Mouse (Mus musculus) ES-CJ7 (cell line): ENCODE data around the gene Mpped1.

Experiments
- DNase-seq: peaks from one replicate; pipeline ENCODE4 v3.0.0; 2011; ENCODE audit warnings: low read depth, low spot score

Mpped1 gene

GRCm38 (mm10) chr15:83779387-83779786, at the start of gene Mpped1:
Gene Mpped1 (plus strand): TSS chr15:83779467.
- no peak for DNase-seq

- no peak for DNase-seq
Measured at GRCm38 (mm10) chr15:83740676-83741422, 38.4 kb upstream of the Mpped1 start.

- no peak for DNase-seq
Measured at GRCm38 (mm10) chr15:83742018-83742417, 37.2 kb upstream of the Mpped1 start.

DNA sequence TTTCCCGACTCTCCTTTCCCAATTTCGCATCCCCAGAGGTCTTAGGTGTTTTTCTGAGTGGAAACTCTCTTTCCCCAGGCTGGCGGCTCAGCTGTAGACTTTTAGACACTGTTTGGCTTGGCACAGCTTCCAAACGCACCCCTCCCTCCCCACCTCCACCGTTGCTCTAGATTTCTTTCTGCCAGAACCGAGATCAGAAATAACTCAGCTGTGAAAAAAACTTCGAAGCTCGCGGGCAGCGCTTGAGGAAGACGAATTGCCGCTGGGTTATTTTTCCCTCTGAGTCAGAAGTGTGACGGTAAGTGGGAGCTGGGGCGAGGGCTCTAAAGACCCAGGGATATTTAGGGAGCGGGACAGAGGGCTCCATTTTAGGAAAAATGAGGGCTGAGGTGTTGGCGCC, 33.0 kb upstream of the Mpped1 start:
- no peak for DNase-seq

DNA sequence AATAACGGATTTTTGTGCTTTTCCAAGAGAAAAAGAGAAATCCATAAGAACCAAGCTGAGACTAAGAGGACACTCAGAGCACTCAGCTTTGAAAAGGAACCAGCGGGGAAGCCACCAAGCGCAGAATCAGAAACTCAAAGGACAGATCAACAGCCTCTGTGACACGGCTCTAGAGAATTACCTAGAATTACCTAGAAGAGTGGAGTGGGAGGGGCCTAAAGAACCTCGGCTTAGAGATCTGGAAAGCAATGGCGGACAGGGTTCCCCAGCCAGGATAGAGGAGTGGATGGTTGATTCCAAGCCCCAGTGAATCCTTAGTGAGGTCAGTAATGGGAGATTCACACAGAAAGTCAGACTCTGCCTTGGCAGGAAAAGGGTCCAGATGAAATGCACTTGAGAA, 30.3 kb upstream of the Mpped1 start:
- DNase-seq = peak; percentile 29

DNA sequence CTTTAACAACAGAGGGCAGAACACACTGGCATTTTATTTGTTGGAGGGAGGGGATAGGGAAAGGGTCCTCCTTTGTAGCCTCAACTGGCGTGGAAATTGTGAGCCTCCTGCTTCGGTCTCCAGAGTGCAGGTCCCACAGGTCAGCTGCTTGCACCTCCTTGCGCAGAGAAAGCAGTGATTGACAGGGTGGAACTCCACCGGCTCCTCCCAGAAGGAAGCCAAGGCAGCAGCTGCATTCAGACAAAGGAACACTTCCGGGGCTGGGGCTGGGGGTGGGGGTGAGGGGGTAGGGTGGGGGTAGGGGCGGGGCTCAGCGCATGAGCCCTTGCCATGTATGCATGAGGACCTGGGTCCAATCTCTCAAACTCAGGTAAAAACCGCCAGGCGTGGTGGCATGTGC, 29.8 kb upstream of the Mpped1 start:
- peak; percentile 71 for DNase-seq

GRCm38 (mm10) chr15:83756742-83757141, 22.5 kb upstream of the Mpped1 start:
- peak; percentile 59 for DNase-seq

GRCm38 (mm10) chr15:83758958-83759357, 20.3 kb upstream of the Mpped1 start:
- DNase-seq = no peak

GRCm38 (mm10) chr15:83760683-83761082, 18.6 kb upstream of the Mpped1 start:
- DNase-seq = peak; percentile 81

GRCm38 (mm10) chr15:83761512-83761911, 17.8 kb upstream of the Mpped1 start:
- DNase-seq = no peak

DNA sequence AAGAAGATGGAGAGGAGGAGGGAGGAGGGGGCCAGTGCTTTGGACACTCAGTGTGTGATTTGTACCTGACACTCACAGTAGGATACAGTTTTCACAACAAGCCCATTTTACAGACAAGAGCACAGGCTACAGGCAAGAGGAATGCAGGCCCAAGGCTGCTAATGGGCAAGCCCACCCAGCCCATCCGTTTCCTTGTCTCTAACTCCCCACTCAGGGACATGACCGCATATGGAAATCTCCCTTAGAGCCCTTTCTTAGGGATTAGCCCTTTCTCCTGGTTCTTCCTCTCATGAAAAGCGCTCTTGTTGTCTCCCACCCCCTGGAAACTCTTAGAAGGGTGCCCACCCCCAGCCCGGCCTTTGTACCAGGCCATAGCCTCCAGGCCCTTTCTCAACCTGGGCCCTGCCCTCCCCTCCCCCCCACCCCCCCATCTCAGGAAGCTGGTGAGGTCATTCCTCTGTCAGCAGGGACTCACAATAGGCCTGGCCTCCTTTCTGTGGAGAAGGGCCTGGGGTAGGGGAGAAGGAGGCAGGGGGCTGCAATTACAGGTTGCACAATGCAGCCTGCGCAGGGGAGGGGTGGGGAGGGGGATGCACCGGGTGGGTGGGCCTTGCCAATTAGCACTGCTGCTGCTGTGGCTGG, 13.8 kb upstream of the Mpped1 start:
- DNase-seq = peak; percentile 35

DNA sequence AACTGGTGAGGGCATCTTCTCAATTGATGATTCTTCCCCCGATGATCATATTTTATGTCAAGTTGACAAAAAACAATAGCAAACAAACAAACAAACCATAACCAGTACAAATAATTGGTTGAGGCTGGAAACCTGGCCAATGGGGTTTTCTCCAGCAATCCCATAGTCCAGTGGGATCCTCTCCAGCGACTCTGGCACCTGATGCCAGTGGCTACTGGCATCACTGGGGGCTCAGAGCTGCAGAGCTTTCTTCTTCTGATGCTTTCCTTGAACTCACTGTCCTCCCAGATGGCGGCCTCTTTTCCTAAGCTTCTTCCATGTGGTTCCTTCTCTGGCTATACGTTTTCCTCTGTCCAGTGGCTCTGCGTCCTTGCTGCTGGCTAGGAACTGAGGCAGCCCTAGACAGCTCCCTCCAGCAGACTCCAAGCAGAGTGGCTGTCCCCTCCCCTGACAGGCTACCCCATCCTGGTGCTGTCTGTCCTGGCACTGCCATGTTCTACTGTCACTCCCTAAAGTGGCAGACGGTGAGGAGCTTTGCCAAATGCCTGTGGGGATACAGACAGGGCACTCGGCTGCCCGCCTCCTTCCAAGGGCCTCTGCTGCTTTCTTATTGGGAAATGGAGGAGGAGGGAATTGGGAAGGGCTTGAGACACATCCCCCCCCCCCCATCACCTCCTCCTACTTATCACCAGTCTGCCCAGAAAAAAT, 7.8 kb upstream of the Mpped1 start:
- no peak for DNase-seq

DNA sequence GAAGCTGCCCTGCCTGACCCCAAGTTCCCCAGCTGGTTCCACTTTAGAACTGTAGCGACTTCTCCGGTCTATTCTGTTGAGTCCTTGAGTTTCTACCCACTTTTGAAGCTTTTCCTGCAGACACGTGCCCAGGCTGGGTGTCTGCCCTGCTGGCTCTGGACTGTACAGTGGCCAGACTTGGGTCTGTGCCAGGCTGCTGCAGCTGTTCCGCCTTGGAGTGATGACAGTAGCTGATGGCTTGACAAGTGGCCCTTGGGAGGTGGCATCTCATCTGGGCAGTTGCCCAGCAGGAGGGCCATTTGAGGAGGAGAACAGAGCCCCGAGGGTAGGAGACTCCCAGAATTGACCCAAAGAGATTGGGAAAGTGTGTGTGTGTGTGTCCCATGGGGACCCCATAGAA, 6.8 kb upstream of the Mpped1 start:
- no peak for DNase-seq

- no peak for DNase-seq
Measured at GRCm38 (mm10) chr15:83772953-83773352, 6.3 kb upstream of the Mpped1 start.

- no peak for DNase-seq
Measured at GRCm38 (mm10) chr15:83774922-83775321, 4.3 kb upstream of the Mpped1 start.

- DNase-seq = no peak
Measured at GRCm38 (mm10) chr15:83776265-83777000, 2.8 kb upstream of the Mpped1 start.

DNA sequence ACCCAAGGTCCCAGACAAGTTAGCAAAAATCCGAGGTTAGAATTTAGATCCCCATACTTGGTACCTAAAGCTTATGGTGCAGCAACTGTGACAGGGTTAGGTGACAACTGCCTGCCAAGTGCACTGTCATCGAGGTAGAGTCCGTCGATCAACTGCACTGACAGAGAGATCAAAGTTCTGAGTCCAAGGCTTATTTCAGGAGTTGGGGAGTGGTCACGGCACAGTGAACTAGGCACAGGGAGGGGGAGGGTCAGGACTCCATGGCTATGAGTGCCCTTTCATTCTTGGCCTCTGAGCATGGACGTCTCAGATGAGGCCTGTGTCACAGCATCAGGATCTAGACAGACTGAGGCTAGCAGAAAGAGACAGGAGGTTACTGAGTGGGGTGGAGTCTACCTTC, 1.8 kb upstream of the Mpped1 start:
- DNase-seq = no peak

GRCm38 (mm10) chr15:83779855-83780740, 831 bp downstream of the Mpped1 start:
- DNase-seq = no peak

GRCm38 (mm10) chr15:83781304-83781703, 2.0 kb downstream of the Mpped1 start:
- DNase-seq = no peak

DNA sequence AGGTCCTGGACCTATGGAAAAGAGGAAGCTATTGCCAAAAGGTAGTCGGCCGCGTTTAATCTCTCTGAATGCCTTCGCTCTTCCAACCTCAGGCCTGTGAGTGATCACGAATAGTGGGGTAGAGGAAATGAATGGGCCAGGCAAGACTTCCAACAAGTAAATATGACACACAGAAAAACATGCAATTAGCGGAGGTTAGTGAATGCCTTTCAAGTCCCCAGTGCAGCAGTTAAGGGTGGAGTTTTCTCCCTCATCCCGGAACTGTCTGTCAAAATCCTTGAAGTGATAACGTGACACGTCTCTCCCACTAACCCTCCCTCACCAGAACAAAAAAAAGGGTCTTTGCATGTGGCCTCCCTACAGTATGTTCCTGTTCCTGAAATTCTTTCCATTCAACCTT, 3.0 kb downstream of the Mpped1 start:
- DNase-seq = no peak

GRCm38 (mm10) chr15:83784772-83785171, 5.5 kb downstream of the Mpped1 start:
- DNase-seq = no peak
